Mouse (Mus musculus): ENCODE measurements at regions not wholly inside any gene's neighbourhood (a gene's known extent, or its start where the extent isn't known, plus 50 kb on each side); places are given as distances from the start of the nearest gene placed in this dataset.

- no peak for DNase-seq (ENCODE audit: low spot score in 2 of 2)
- intact Hi-C loops (cut with DNase I) = no loop called here
These were observed 270.1 kb downstream of the Gm21750 start for GRCm38 (mm10) chr14:73931095-73931494.

DNA sequence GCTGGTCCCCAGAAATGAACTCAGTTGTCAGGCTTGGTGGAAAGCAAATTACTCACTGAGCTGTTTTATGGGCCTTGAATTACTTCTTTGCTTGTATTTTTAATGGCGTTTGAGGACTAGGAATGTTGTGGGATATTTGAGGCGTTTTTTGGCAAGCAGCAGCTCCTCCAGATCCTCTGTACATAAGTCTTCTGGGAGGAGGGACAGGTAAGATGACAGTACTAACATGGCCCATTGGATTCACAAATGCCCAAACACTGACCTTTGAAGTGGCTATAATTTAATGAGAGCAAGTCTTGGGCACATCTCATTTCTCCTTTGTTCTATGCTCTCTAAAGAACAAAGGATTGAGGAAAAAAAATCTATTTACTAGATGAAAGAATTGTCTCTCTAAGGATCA, 286.3 kb downstream of the Gm21750 start:
- intact Hi-C loops (cut with DNase I) = no loop called here
- no peak for DNase-seq (ENCODE audit: low spot score in 2 of 2)

DNA sequence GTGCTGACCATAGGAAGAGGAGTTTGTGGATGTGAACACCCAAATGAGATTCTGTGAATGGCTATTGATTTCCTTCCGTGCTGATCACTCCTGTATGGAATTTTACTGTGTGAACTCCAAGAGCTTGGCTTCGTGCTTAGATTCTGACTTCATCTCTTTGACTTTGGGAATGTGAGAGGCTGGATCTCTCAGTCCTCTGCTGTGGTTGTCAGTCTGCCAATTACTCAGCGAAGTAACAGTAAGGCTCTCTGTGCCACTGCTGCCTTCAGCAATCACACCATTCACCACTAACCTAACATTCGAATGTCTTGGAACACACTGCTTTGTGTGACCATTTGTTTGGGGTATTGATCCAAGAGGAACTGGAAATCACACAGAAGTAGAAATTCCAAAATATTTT, 291.5 kb downstream of the Gm21750 start:
- peak in 1 of 2 experiments; percentile 10 for DNase-seq (ENCODE audit: low spot score in 2 of 2)
- intact Hi-C loops (cut with DNase I) = no loop called here

DNA sequence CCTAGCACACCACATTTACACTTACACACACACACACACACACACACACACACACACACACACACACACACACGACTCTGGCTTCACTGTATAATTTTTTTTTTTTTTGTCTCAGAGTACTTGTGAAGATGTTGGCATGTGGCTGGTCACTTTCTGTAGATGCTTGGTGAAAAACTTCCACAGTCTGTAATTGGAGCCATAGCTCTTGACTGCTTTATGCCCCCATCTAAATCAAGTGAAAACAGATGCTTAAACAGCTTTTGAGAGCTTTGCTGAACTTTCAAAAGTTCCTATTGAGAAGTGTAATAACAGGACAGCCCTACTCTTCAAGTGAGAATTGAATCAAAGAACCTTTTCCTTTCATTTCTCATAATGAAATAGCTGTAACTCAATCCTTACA, 317.7 kb downstream of the Gm21750 start:
- DNase-seq (ENCODE audit: low spot score in 2 of 2) = no peak
- intact Hi-C loops (cut with DNase I) = loop anchor here (10.0 kb wide), 1 partner anchor 274 kb away; no protein-coding TSS in a partner anchor

DNA sequence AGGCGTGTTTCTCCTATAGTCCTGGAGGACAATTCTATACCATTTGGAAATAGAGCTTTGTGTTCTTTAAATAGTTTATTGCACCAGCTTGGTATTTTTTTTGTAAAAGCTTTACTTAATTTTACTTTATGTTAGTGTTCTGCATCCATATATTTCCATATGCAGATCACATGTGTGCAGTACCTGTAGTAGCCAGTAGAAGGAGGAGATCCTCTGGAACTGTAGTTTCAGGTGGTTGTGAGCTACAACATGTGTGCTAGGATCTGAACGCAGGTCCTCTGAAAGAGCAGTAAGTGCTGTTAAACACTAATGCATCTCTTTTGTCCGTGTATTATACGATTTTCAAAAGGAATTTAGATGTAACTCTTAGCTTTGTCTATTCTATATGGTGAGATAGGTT, 335.2 kb downstream of the Gm21750 start:
- intact Hi-C loops (cut with DNase I) = loop anchor here (5.0 to 10.0 kb wide), 2 partner anchors 116 to 211 kb away; no protein-coding TSS in a partner anchor
- no peak for DNase-seq (ENCODE audit: low spot score in 2 of 2)

- peak in 1 of 2 experiments; percentile 79 for DNase-seq (ENCODE audit: low spot score in 2 of 2)
- intact Hi-C loops (cut with DNase I) = loop anchor here (5.0 to 10.0 kb wide), 2 partner anchors 115 to 213 kb away; no protein-coding TSS in a partner anchor
These were observed 336.8 kb downstream of the Gm21750 start for GRCm38 (mm10) chr14:73997796-73998195.

DNA sequence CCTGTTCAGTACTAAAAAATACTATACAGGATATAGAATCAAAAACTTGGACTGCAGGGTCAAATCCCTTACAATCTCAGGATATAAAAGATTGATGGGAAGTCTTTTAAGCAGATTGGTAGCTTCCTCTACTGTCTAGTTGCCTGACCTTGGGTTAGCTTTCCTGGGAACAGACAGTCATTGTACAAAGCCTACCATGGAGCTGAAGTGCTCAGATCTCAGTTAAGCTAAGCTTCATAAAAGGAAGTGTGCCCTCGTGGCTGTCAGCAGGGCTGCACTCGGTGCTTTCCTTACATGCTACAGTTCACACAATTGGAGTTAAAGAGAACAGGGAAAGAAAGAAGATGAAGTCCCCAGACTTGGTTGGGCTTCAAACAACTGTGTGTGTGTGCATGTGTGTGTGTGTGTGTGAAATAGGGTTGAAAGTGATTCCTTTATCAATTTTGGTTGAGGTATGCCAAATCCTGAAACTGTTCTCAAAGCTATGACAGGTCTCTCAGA, 338.4 kb downstream of the Gm21750 start:
- no peak for DNase-seq (ENCODE audit: low spot score in 2 of 2)
- intact Hi-C loops (cut with DNase I) = loop anchor here (5.0 to 10.0 kb wide), 2 partner anchors 113 to 215 kb away; no protein-coding TSS in a partner anchor

DNA sequence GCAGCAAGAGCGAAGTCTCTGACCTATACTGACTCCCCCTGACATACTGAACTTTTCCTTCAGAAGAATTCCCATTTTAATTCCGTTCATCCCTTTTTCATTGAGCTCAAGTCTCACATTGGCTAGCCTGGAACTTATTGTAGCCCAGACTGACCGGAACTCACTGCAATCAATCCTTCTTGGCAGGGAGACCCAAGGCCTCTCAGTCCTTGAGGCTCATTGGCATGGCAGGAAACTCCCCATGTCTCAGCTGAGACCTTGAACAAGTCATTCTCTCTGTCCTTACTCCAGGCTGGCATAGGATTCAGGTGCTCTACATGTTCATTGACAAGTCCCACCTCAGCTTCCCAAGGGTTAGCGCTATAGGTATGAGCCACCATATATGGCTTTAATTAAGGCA, 345.9 kb downstream of the Gm21750 start:
- no peak for DNase-seq (ENCODE audit: low spot score in 2 of 2)
- intact Hi-C loops (cut with DNase I) = no loop called here

DNA sequence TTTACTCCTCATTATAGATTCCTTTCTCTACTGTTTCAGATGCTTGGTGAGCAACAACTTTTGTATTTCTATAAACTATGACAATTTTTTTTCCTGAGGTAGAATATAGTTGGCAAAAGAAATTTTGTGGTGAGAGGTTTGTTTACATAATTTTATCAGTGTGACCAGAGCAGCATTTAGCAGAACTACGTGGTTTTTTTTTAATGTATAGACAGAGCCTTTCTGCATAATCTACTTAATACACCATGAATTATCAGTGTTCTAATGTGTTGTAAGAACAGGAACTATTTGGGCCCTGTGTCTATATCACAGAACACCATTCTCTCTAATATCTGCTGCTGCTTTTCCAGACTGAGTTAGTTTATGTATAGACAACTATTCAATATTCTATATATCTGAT, 350.5 kb downstream of the Gm21750 start:
- intact Hi-C loops (cut with DNase I) = no loop called here

GRCm38 (mm10) chr14:74019421-74019820, 358.4 kb downstream of the Gm21750 start:
- no peak for DNase-seq (ENCODE audit: low spot score in 2 of 2)
- intact Hi-C loops (cut with DNase I) = no loop called here

More for the DNA sequence above, 350.5 kb downstream of the Gm21750 start:
- no peak for DNase-seq (ENCODE audit: low spot score in 2 of 2)

- intact Hi-C loops (cut with DNase I) = no loop called here
These were observed 386.1 kb downstream of the Gm21750 start for GRCm38 (mm10) chr14:74047009-74047694.

GRCm38 (mm10) chr14:74047695-74048280, 386.8 kb downstream of the Gm21750 start:
- intact Hi-C loops (cut with DNase I) = no loop called here
- no peak for DNase-seq (ENCODE audit: low spot score in 2 of 2)

More at GRCm38 (mm10) chr14:74047009-74047694, 386.1 kb downstream of the Gm21750 start:
- no peak for DNase-seq (ENCODE audit: low spot score in 2 of 2)

GRCm38 (mm10) chr14:74048386-74048785, 387.4 kb downstream of the Gm21750 start:
- DNase-seq (ENCODE audit: low spot score in 2 of 2) = no peak
- intact Hi-C loops (cut with DNase I) = no loop called here

GRCm38 (mm10) chr14:74066051-74066450, 405.0 kb downstream of the Gm21750 start:
- intact Hi-C loops (cut with DNase I) = no loop called here
- DNase-seq (ENCODE audit: low spot score in 2 of 2) = no peak

DNA sequence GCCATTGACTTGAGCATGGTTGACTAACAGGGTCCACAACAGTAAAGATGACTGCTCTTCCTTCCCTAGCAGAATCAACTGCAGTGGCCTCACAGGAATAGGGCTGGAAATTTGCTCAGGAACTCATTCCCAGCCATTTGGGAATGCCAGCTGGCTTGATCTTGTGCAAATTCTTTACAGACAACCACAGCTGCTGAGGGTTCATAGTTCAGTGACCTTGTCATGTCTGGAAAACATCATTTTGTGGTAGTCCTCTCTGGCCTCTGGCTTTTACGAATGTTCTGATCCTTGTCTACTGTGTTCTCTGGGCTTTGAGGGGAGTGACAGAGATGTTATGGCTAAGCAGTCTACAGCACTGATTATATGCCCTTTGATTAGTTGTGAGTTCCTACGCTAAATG, 432.0 kb downstream of the Gm21750 start:
- intact Hi-C loops (cut with DNase I) = no loop called here
- DNase-seq (ENCODE audit: low spot score in 2 of 2) = no peak

DNA sequence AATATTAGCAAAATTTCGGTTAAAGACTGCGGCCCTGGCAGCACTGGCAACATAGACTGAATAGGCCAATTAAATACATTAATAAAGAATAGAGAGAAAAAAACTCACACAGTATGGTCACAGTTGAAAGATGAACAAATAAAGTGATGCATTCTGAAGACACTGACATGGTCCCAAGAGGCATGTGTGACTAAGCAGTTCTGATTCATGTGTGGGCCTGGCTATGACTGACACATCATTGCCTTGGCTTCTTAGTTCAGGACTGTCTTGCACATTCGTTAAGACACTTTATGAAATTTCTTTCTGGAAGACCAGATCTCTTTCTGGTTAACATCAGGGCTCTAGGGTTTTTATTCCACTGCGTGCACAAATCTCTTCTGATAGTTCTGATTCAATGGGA, 438.7 kb downstream of the Gm21750 start:
- intact Hi-C loops (cut with DNase I) = no loop called here
- DNase-seq (ENCODE audit: low spot score in 2 of 2) = no peak

DNA sequence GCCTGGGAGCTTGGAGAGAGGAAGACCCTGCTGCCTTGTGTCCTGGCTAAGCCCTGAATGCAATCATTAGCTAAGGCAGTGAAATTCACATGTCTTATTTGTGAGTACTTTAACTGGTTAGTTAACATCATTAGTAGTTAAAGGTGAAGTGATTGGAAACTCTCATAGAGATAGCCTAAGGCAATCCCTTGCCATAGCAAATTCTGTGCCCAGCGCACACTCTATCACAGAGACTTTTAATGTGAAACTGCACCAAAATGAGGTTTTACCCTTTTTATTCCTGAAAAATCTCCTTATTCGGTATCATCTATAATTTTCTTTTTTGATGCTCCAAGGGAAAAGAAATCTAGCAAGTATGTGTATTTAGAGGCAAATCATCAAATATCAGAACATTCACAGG, 451.6 kb downstream of the Gm21750 start:
- intact Hi-C loops (cut with DNase I) = loop anchor here (1.0 to 5.0 kb wide), 5 partner anchors 115 to 530 kb away; partner anchors contain the start of gene Htr2a

DNA sequence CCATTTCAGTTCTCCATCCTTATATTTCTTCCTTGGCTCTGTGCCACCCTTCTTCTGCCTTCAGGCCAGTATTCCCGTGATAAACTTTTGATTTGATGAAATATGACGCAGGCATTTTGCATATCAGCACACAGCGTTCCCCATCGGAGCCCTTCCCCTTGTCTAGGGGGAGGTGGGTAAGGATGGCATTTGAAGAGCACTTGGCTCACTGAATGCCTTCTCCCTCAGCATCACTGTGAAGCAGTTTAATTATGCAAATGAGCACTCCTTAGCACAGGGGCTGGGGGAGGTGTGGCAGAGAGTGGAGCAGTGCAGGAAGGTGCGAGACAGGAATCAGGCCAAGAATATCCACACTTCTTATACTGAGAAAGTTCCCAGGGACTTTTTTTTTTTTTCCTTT, 452.1 kb downstream of the Gm21750 start:
- DNase-seq (ENCODE audit: low spot score in 2 of 2) = peak; percentile 32 to 91
- intact Hi-C loops (cut with DNase I) = loop anchor here (1.0 to 5.0 kb wide), 5 partner anchors 116 to 529 kb away; partner anchors contain the start of gene Htr2a

More for the DNA sequence above, 451.6 kb downstream of the Gm21750 start:
- no peak for DNase-seq (ENCODE audit: low spot score in 2 of 2)

- peak in 1 of 2 experiments; percentile 78 for DNase-seq (ENCODE audit: low spot score in 2 of 2)
- intact Hi-C loops (cut with DNase I) = loop anchor here (1.0 to 5.0 kb wide), 5 partner anchors 116 to 529 kb away; partner anchors contain the start of gene Htr2a
These were observed 452.5 kb downstream of the Gm21750 start for GRCm38 (mm10) chr14:74113556-74113955.

DNA sequence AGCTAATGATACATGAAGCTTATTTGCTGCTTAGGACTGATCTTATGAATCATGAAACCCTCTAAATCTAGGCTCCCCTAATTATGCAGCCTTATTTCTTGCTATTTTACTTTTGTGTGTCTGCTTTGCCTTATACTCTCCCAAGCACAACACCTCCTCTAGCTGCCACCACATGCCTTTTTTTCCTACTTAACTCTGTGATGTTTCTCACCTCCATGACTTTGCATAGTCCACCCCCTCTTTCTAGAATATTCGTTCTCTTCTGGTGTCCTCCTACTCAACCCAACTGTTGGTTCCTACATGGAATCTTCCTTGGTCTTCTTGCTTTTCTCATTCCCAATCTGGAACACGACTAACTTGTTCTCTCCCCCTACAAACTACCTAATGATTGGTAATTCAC, 456.7 kb downstream of the Gm21750 start:
- intact Hi-C loops (cut with DNase I) = loop anchor here (1.0 to 5.0 kb wide), 2 partner anchors 85 to 408 kb away; no protein-coding TSS in a partner anchor
- peak in 1 of 2 experiments; percentile 82 for DNase-seq (ENCODE audit: low spot score in 2 of 2)

Data from left cerebral cortex, postnatal 25 days (tissue).